Mouse (Mus musculus): ENCODE results near the gene Rbfox1.

The Rbfox1 gene

GRCm38 (mm10) chr16:7088601-7089430, 1203.7 kb downstream of the Rbfox1 start:
- CTCF ChIA-PET: no interaction called here

GRCm38 (mm10) chr16:7089475-7089874, 1204.3 kb downstream of the Rbfox1 start:
- CTCF ChIA-PET: no interaction called here

GRCm38 (mm10) chr16:7090205-7090604, 1205.0 kb downstream of the Rbfox1 start:
- CTCF ChIA-PET: no interaction called here

GRCm38 (mm10) chr16:7092811-7093210, 1207.7 kb downstream of the Rbfox1 start:
- CTCF ChIA-PET: no interaction called here

- CTCF ChIA-PET: no interaction called here
Measured at GRCm38 (mm10) chr16:7093686-7094085, 1208.5 kb downstream of the Rbfox1 start.

- CTCF ChIA-PET: no interaction called here
Measured at GRCm38 (mm10) chr16:7094181-7094749, 1209.1 kb downstream of the Rbfox1 start.

- CTCF ChIA-PET: no interaction called here
Measured at GRCm38 (mm10) chr16:7097071-7097470, 1211.9 kb downstream of the Rbfox1 start.

GRCm38 (mm10) chr16:7097951-7098710, 1213.0 kb downstream of the Rbfox1 start:
- CTCF ChIA-PET: no interaction called here

GRCm38 (mm10) chr16:7099506-7100300, 1214.5 kb downstream of the Rbfox1 start:
- CTCF ChIA-PET: no interaction called here

GRCm38 (mm10) chr16:7102486-7102885, 1217.3 kb downstream of the Rbfox1 start:
- CTCF ChIA-PET: no interaction called here

- CTCF ChIA-PET: no interaction called here
Measured at GRCm38 (mm10) chr16:7103301-7103700, 1218.1 kb downstream of the Rbfox1 start.

GRCm38 (mm10) chr16:7106450-7107015, 1221.4 kb downstream of the Rbfox1 start:
- CTCF ChIA-PET: no interaction called here

GRCm38 (mm10) chr16:7115945-7116344, 1230.8 kb downstream of the Rbfox1 start:
- CTCF ChIA-PET: no interaction called here

- CTCF ChIA-PET: no interaction called here
Measured at GRCm38 (mm10) chr16:7129591-7129990, 1244.4 kb downstream of the Rbfox1 start.

- CTCF ChIA-PET: no interaction called here
Measured at GRCm38 (mm10) chr16:7132434-7132833, 1247.3 kb downstream of the Rbfox1 start.

GRCm38 (mm10) chr16:7136971-7137370, 1251.8 kb downstream of the Rbfox1 start:
- CTCF ChIA-PET: no interaction called here

GRCm38 (mm10) chr16:7139480-7139879, 1254.3 kb downstream of the Rbfox1 start:
- CTCF ChIA-PET: no interaction called here

- CTCF ChIA-PET: no interaction called here
Measured at GRCm38 (mm10) chr16:7140909-7141308, 1255.8 kb downstream of the Rbfox1 start.

GRCm38 (mm10) chr16:7145505-7145904, 1260.3 kb downstream of the Rbfox1 start:
- CTCF ChIA-PET: no interaction called here

- CTCF ChIA-PET: no interaction called here
Measured at GRCm38 (mm10) chr16:7146454-7146853, 1261.3 kb downstream of the Rbfox1 start.

- CTCF ChIA-PET: no interaction called here
Measured at GRCm38 (mm10) chr16:7147884-7148283, 1262.7 kb downstream of the Rbfox1 start.
